Mouse (Mus musculus): ENCODE results near the gene Mapkbp1.

Gene Mapkbp1

DNA sequence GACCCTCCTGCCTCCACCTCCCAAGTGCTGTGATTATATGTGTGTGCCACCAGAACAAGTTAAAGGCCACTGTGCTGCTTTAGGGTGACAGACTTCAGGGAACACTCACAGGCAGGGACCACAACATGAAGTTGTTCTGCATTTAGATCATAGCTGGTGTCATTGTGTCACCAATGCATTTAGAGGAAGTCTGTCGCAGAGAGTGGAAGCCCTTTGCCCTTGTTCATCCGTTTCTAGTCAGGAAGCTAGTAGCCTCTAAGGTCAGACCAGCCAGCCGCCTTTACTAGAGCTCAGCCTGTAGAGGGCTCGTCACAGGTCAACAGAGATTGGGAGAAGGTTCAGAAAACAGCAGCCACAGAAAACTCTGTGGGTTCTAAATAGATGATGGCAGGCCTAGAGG, 36.2 kb downstream of the Mapkbp1 start:
- peak; percentile 39 for DNase-seq (ENCODE audit: low spot score)

DNA sequence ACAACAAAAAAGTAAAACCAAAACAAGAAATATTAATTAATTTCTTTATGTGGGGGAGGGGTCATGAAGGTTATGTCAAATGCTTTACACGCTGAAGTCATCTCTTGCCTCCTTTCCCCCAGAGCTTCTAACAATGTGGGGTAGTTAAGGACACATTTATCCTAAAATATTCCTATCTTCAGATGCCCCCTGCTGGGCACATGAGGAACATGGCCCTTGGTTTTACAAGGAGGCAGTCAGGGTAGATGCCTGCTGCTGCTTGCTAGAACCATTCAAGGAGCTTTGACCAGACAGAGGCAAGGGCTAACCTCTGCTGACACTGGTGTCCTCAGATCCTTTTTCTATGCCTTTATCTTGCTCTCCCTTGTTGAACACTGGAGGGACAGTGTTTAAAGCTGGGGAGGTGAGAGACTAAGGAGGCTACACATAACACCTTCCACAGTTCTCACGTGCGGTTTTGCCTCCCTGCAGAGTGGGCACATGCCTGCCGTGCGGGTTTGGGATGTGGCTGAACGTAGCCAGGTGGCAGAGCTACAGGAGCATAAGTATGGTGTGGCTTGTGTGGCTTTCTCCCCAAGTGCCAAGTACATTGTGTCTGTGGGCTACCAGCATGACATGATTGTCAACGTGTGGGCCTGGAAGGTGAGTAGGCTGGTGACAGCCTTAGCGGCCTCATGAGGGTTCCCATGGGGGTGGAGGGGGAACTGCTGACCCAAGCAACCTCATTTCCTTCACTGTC, 39.1 kb downstream of the Mapkbp1 start:
- DNase-seq (ENCODE audit: low spot score): peak; percentile 68

DNA sequence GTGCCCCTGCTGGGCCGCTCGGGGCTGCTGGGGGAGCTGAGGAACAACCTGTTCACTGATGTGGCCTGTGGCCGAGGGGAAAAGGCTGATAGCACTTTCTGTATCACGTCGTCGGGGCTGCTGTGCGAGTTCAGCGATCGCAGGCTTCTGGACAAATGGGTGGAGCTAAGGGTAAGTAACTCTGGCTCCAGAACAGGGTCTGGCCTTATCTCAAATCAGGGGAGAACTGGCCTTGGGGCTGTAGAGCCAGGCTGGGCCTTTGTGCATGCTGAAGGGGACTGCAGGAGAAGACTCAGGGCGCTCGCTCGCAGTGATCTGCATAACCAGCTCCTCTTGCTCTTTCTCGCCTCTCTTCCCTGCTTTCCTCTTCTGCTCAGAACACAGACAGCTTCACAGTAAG, 40.4 kb downstream of the Mapkbp1 start:
- no peak for DNase-seq (ENCODE audit: low spot score)

DNA sequence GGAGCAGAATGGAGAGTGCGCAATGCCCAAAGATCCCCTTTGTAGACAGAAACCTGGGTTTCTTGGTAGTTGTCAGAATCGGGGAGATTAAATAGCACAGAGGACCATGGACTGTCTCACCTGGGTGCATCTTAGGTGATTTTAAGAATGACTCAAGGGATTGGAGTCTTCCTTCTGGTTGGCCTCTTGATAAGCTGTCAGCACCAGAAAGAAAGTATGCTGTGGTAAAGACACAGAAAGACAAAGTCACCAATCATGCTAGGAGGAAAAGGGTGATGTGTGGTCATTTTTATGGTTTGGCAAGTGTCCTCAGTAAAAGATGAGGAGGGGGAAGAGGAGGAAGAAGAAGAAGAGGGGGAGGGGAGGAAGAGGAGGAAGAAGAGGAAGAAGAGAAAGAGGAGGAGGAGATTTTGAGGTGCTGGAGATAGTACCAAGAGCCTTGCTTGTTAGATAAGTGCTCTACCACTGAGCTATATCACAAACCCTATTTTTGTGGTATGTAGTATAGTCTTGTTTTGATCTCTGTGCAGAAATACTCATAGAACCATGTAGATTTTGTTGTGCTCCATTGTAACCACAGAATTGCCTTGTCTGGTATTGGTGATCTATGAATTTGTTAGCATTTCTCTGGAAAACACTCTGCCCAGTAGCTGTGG, 41.5 kb downstream of the Mapkbp1 start:
- no peak for DNase-seq (ENCODE audit: low spot score)

DNA sequence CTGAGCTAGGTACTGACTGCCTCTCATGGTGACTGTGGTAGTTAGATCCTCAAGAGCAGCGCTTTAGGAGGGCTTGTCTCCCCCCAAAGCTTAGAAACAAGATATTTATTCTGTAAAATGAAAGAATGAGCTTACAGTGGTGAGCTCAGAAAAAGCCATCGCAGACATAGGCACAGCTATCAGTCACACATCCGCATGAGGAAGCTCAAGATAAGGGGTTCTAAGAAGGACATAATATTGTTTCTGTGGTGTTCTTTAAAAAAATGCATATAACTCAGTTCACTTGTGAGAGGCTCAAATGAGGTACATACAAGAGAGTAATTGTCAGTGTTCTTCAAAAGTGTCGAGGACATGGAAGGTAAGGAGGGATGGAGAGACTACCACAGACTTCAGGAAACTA, 43.4 kb downstream of the Mapkbp1 start:
- DNase-seq (ENCODE audit: low spot score): no peak

DNA sequence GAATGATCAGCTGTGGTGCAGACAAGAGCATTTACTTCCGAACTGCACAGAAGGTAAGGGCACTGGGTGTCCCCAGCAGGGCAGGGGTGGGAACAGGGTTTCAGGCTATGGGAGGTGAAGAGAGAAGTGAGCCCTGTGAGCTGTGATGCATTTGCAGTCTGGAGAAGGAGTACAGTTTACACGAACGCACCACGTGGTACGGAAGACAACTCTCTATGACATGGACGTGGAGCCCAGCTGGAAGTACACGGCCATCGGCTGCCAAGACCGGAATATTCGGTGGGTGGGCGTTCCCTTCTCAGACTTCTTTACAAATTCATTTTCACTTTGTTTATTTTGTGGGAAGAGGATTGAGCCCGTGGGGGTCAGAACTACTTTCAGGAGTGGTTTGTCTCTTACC, 45.1 kb downstream of the Mapkbp1 start:
- DNase-seq (ENCODE audit: low spot score): no peak

DNA sequence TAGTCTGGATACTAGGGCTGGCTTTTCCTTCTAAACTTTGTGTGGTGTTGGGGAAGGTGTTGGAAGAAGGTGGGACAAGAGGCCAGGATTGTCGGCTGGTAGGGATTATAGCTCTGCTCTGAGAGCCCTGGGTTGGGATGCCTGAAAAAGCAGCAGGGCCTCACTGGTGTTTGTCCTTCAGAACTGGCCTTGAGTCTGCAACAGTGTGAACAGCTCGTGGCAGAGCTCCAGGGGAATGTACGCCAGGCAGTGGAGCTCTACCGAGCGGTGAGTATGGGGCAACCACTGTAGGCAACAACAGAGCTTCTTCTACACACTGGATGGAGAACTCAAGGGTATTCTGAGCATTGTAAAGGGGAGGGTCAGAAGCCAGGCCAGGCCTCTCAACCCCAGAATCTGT, 51.8 kb downstream of the Mapkbp1 start:
- no peak for DNase-seq (ENCODE audit: low spot score)

DNA sequence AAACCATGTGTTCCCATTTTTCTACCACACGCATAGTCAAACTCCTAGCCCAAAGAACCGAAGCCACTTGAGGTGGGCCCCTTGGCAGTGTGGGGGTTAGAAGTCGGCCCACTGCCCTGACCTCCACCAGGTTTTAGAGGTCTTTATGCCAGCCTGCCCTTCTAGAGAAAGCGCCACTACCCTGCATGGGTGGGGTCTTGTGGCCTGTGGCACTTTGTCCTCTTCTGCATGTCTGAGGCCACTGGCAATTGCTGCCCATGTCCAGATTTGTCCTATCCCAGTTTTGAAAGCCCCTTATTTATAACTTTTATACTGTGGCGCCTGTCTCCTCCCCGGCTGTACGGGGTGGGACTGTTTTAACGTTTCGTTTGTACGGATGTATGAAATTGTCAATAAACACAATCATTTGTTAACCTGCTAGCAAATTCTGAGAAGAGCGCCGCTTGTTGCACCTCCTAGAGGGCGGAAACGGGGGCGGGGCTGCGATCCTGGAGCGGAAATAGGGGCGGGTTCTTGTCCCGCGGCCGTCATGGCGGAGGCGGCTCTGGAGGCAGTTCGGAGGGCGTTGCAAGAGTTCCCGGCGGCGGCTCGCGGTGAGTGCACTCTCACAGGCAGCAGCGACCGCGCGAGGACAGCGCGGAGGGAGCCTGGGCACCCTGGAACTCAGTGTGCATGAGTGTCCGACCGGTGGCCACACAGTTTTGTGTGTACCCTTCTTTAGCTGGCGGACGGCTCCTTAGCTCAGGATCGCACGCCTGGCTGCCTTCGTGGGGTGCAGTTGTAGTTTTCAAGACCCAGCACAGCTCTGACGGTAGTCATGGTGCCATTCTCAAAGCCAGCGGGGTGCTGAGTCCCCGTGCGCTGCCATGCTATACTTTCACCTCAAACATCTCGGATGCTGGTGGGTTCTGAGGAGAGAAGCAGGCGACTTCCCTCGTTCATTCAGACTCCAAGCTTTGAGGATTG, 54.8 kb downstream of the Mapkbp1 start, which contains the start of the genes Jmjd7 and Gm28042:
Jmjd7 (plus strand) TSS at position 500 of the 966 bp plus-strand sequence.
Gm28042 (plus strand) TSS at position 510 of the 966 bp plus-strand sequence.
- DNase-seq (ENCODE audit: low spot score): peak; percentile 94

DNA sequence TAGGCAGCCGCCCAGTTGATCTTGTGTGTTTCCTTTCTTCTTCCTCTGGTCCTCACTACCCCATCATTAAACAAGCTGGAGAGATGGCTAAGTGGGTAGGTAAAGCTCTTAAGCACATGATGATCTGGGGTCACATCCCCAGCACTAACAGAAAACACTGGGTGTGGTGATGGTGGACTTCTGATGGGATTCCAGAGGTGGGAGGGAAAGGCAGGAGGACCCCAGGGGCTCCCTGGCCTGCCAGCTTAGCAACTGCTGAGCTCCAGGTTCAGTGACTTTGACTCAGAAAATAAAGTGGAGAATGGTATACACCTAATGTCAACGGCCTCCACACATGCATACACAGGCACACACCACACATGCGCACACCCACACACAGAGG, 55.4 kb downstream of the Mapkbp1 start:
- no peak for DNase-seq (ENCODE audit: low spot score)

DNA sequence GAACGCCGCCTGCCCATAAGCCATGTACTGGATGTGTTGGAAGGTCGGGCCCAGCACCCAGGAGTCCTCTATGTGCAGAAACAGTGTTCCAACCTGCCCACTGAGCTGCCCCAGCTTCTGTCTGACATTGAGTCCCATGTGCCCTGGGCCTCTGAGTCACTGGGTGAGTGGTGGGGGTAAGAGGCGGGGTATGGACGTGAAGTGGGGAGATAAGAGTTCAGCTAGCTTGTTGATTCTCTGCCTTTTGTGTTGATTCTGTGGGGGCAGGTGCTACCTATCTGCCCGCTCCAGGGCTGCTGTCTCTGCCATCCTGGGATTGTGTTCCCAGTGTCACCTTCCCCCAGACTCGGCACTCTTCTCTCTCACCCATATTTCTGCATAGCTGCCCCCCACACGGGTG, 57.9 kb downstream of the Mapkbp1 start:
- no peak for DNase-seq (ENCODE audit: low spot score)

DNA sequence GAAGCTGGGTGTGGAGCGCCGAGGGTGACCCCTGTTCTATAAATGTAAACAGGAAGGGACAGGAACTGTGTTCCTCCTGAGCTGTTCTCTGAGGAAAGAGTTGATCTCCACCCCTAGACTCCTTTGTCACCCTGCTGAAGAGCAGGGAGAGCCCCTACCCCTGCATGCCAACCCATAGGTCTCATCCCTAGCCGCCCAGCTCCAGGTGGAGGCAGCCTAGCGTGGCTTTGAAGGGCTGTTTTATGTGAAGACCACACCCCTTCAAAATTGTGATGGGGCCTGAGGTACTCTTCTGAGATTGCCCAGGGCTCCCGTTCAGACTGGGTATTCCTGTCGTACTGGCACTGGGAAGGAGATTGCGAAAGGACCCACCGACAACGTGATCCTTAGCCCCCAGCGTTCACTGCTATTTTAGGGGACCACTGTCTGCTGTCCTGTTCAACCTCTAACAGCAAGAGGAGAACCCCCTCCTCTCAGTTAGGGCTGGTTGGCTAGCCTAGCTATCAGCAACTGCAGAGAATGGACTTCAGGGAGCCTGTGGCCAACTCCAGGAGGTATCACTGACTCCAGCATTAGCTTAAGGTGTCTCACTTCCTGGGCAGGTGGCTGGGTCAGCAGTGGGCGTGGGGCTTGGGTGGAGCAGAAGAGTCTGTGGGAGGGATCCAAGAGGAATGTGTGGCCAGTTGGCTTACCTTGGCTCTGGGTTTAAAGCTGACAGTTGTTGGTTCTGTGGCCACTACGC, 60.4 kb downstream of the Mapkbp1 start, which contains the start of gene Pla2g4b:
Pla2g4b (plus strand) TSS at position 692 of the 742 bp plus-strand sequence.
- no peak for DNase-seq (ENCODE audit: low spot score)

DNA sequence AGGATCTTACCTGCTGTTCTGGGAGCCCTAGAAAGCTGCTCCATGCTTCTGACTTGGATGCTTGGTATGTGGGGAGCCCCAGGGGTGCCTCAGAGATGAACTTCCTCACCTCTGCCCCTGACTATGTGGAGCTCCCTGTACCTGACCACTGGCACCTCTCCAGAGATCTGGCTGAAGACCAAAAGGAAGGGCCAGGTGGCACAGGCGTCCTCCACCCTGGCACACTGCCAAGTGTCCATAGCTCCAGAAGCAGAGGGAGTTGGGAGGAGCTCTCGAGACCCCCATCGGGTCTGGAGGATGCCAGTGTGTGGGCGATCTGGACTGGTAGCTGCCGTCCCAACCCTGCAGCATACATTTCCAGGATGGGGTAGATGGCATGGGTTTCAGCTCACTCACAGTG, 61.2 kb downstream of the Mapkbp1 start:
- DNase-seq (ENCODE audit: low spot score): no peak

DNA sequence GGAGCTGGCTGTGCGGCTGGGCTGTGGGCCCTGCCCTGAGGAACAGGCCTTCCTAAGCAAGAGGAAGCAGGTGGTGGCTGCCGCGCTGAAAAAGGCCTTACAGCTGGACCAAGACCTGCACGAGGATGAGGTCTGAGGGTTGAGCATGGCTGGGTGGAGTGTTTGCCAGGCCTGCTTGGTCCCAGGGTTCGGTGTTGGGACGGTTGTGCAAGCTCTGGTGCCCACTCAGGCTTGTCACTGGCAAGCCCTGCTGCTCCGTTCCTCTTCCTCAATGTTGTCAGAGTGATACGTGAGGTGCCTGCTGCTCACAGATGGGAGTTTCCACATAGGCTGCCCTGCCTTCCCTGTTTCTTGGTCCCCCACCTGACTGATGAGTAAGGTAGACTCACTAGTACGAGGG, 65.2 kb downstream of the Mapkbp1 start:
- DNase-seq (ENCODE audit: low spot score): no peak

DNA sequence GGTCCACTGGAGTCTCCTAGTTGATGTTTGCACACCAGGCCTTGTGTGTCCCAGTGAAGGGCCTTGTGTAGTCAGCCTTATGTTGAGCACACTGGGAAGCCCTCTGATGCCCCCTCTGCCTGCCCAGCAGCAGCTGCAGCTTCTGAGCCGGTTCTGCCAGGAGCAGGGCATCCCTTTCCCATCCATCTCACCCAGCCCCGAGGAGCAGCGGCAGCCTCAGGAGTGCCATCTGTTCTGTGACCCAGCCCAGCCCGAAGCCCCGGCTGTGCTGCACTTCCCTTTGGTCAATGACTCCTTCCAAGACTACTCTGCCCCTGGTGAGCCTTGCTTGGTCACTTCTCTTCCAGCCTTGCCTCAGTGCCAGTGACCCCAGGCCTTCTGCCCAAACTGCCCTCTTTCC, 68.5 kb downstream of the Mapkbp1 start:
- no peak for DNase-seq (ENCODE audit: low spot score)

DNA sequence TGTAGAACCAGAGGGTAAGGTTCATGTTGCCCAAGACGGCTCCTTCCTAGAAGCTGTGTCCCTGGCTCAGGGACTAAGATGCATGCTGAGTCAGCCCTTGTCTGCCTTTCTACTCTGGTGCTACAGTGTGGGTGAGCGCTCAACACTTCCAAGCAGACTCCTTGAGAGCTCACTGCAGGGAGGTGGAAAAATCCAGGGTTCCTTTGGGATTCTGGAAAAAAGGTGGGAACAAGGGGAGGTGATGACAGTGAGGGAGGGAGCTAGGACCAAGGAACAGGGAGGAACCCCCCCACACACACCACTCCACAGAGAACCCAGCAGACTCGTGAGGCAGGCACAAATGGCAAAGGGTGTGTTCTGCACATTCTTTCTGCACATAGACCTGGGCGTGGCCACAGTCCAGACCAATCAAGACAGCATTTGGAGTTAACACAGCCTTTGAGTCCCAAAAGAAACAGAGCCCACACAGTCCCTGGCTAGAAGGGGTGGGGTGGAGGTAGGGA, 71.7 kb downstream of the Mapkbp1 start:
- DNase-seq (ENCODE audit: low spot score): peak; percentile 47

DNA sequence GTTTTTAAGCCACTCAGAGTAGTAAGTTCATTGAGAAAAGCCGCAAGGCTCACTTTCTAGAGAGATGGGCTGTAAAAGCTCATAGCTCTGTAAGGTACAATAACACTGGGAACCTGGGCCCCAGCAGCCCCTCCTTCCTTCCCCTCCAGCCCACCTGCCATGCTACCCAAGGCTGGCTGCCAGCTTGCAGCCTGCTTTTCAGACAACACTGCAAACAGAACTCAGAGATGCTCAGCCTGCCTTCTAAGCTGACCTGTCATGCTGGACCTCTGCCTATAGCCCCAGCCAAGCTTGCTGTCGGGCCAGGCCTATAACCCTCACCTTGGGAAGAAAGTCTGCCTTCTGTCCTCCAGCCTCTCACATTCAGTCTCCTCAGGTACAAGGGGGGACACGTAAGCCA, 72.2 kb downstream of the Mapkbp1 start:
- no peak for DNase-seq (ENCODE audit: low spot score)

DNA sequence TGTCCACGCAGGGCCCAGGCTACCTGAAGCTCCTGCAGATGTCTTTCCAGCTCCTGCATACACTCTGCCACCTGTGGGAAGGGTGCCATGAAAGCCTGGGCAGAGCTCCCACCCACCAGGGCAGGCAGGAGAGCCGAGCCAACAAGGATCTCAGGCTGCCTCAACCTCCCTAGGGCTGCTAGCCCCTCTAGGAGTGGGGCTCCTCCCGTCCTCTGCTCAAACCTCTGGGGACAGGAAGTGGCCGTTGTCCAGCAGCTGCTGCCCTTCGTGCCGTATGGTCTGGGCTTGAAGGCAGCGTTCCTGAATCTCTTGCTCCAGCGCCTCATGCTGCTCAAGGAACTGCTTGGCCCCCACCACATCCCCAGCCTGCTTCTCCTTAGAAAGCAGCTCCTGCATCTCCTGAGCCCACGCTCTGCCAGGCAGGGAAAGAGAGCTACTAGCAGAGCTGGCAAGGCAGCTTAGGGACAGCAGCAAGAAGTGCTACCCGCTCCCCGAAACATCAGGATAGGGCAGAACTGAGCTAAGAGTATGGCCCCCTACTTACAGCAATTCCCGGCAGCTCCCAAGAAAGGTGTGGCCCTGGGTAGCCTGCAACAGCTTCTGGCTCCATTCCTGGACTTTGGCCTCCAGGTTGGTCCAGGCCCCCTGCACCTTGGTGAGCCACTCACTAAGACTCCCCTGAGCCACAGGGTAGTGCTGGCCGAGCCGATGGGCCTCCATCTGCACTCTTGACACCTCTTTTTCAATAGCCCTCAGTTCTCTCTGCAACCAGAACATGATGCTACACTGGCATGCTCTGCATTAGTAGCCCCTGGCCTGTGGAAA, 74.2 kb downstream of the Mapkbp1 start:
- no peak for DNase-seq (ENCODE audit: low spot score)

DNA sequence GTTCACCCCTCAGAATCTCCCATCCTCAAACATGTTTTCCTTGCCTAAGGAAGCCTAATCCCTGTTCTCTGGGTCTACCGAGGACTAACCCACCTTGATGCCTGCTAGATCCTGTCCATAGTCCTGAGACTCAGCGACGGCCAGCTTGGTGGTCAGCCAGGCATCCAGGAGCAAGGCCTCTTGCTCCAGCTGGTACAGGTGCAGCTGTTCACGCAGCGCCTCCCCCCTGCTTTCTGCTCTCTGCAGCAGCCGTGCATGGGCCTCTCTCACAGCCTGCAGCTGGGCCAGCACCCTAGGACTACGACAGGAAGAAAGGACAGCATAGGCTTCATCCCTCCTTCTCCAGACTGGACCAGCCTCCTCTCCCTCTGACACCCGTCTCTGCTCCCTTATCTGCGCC, 75.7 kb downstream of the Mapkbp1 start:
- DNase-seq (ENCODE audit: low spot score): no peak

DNA sequence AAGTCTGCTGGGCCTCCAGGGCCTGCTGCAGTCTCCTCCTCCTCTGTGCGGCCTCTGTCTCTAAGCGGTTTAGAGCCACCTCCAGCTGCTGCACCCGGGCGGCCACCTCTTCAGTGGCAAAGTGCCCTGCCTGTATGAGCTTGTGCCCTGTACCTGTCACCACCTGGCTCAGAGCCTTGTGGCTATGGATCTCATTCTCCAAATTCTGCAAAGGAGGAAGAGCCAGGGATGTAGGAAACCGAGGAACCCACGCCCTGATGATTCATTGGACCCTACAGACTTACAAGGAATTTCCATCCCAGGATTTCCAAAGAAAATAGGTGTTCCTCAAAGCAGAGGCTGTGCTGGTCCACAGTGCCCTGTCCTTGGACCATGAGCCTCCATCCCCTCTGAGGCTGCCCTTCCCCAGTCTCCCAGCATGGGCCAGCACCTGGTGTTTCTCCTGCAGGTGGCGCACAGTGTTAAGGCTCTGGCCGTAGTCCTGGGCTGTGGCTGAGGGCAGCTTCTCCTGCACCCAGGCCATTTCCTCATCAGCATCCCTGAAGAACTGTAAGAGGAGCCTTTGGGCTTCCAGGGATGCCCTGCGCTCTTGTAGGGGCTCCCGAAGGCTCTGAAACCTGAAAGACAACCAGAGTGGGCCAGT, 77.3 kb downstream of the Mapkbp1 start:
- peak; percentile 66 for DNase-seq (ENCODE audit: low spot score)

DNA sequence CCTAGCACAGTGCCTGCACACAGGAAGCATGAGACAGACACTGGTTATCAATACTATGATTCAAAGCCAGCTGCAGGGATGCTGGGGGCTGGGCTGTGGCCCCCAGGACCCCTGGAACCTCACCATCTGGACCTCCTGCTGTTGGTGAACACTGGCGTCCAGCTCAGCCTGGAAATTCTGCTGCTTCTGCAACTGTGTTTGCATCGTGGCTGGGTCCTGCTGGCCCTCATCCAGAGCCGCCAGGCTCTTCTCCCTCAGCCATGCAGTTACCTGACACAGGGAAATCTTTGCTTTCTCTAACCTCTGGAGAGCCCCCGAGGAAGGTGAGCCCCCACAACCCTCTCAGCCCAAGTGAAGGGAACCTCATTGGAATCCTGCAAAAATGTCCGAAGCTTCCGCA, 78.9 kb downstream of the Mapkbp1 start:
- no peak for DNase-seq (ENCODE audit: low spot score)
